Mouse (Mus musculus) cerebellum, adult 2 months (tissue): ENCODE results near the gene Dusp23.

Source experiments
- CTCF ChIP-seq: fragments of 200-500 bp; IDR thresholded peaks from 2 replicates; pipeline ENCODE4 v1.5.1; 2011; ENCODE audit warnings: low read depth, mild to moderate bottlenecking, control low read depth, low read length, moderate library complexity, borderline replicate concordance; ENCODE audit not compliant: insufficient read depth
- POLR2A ChIP-seq: fragments of 200-500 bp; IDR thresholded peaks from 2 replicates; pipeline ENCODE4 v1.6.1; 2011; ENCODE audit warnings: low read length, control low read depth, borderline replicate concordance; ENCODE audit not compliant: insufficient read depth

- TF ChIP-seq POLR2A (no peak), CTCF (peak; percentile 21; the same call in 1 of the 2 replicates)
Measured at GRCm38 (mm10) chr1:172650519-172651287, 17.9 kb upstream of the Dusp23 start.
